Mouse (Mus musculus) Muller cell, postnatal 12 days (primary cell): ENCODE data around the gene Supt3.

ENCODE experiments used
- DNase-seq: peaks from one replicate; pipeline ENCODE4 v3.0.0-alpha.2; 2015; ENCODE audit errors: inconsistent ontology term

Supt3 gene

DNA sequence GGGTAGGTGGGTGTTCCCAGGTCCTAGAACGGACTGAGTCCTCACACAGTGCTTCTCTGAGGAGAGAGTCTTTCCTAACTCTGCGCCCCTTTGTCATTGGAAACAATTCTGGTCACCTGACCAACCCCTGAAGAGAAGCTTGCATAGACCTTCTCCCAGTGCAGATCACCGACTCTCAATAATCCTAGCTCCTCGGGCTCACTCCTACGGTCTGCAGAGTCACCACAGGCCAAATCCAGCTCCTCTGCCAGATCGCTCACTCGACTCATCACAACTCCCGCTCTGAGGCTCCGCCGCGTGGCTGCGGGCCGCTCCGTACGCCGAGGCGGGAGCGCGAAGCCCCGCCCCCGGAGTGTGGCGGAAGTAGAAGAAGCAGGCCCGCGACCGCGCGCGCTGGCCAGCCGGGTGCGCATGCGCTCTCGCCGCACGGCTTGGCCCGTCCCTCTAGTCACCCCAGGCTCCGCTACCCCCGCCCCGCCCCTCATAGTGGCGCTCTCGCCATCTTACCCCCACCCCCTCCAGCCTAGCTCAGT is at the start of gene Supt3:
Gene Supt3 (plus strand): TSS at position 415 of the 533 bp plus-strand sequence.
- peak; percentile 98 for DNase-seq

DNA sequence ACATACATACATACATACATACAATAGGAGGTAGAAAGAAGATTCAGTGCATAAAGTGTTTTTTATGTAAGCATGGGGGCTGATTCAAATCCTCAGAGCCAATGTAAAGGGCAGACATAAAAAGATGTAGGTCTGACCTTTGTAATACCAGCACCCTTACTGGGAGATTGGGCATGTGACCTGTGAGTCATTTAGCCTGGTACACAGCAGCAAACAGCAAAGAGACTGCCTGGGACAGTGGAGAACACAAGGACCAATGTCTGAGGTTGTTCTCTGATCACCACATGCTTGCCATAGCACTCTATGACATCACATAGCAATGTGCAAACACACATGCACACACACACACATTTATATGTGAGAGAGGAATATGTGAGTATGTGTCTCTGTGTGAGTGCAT is 49.3 kb upstream of the Supt3 start:
- DNase-seq, result no peak

DNA sequence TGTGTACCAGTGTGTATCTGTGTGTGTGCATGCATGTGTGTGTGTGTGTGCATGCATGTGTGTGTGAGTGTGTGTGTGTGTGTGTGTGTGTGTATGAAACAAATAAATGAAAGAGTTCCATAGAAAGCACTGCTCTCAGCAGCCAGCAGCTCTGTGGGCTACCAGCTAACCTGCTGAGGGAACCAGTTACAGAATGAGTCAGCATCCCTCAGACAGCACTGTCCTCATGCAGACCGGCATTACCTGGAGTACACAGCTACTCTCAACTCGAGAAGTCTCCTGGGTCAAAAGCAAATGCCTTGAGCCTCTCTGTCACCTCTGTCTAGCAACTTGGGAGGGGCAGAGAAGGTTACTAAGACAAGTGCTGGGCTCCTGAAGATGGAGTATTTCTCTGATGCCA is 48.5 kb upstream of the Supt3 start:
- DNase-seq, result no peak

DNA sequence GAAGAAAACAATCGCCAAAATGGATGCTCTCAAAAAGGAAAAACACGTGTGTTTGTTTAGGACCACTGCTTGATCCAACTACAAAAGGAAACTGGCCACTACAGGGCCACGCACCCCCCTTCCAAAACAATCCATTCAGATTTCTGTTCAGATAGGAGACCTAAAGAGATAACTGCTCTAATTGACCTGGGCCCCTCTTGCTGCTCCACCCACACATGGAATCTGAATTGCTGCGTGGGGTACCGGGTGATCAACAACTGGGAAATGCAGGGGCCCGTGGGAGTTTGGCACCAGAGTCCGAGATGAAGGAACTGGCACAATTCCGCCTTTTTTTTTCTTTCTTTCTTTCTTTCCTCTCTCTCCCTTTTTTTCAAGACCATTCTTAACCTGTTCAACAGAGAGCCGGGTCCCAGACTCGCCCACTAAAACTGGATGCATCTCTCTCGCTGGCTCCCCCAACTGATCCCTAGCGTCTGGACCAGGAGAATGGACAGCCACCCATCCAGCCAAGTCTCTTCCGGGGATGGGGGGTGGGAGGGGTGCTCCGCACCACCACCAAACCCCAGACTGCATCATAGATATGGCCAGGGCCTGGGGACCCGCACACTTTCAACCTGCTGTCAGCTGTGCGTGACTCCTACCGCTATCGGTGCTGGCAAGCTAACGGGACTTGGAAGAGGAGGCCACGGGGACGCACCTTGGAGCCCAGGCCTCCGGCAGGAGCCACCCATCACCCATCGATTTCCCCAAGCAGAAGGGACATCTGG is 43.2 kb upstream of the Supt3 start:
- DNase-seq, result peak; percentile 69

DNA sequence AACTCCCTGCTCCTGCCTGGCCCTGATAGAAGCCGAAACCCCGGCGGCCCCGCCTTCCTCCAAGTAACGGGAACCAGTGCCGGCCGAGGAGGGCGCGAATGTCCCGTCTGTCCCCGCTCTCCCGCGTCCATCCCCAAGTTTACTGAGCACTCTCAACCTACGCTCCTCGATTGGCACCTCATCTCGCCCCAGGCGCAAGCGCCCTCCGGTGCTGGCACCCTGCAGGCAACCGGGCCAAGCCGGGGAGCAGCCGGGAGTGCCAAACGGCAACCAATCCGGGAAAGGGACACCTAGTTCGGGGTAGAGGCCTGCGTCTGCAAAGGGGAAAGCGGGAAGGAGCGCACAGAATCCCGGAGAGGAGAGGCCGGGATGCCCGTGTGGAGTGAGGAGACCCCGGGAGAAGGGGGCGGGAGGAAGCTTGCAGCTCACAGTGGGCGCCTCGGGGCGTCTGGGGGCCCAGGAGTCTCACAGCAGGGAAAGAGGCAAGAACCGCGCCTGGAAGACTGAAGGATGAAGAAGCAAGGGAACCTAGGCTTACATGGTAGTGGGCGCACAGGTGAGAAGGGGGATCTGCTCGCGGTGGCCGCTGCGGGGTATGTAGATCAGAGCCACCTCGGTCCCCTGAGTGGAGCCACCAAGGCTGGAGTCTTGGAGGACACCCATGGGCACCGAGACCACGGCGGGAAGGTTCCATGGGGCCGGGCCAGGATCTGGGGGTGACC is 42.3 kb upstream of the Supt3 start:
- peak; percentile 82 for DNase-seq

DNA sequence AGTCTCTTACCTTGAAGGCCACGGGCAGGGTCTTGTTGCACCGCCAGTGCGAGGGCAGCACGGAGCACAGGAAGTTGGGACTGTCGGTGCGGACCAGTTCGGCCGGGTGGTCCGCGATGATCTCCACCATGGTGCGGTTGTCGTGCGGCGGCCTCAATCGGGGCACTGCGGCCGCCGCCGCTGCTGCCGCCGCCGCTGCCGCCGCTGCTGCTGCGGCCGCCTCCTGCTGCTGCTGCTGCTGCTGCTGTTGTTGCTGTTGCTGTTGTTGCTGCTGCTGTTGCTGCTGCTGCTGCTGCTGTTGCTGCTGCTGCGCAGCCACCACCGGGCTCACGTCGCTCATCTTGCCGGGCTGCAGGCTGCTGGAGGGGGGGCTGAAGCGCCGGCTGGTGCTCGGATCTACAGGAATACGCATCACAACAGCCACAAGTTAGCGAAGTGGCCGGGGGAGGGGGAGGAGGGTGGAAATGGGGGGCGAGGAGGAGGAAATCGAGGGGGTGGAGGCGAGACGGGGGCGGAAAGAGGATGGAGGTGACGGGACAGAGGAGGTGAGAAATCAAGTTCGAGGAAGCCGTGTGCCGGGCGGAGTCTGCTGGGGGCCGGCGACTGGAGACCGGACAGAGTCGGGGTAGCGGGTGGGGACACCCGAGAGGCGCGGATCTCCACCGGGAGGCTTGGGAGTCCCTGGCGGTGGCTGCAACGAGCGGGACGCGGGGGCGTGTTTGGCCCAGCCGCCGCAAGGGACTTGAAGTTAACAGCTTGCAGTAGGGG is 41.5 kb upstream of the Supt3 start:
- peak; percentile 84 for DNase-seq

DNA sequence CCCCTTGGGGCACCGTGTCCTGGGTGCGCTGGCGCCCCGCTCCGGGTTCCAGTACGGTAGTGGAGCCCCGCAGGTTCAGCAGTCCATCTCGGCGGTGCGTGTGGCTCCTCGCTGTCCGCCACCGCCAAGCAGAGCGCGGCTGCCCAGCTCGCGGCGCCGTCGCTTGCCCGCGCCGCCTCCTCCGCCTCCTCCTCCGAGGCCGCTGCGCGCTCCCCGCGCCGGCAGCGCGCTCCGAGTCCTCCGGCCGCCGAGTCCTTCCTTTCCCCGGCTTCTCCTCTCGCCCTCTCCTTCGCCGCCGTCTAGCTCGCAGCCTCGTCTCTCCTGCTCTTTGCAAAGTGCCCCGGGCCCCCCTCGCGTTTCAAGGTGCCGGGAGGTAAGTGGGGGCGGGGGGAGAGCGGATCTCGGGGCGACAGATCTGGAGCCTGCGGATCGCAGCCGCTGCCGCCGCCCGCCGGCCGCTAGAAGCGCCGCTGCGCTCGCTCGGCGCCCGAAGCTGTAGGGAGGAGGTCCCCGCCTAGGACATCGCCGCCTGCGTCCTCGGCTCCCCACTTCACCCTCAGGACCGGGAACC is 40.9 kb upstream of the Supt3 start:
- DNase-seq, result peak; percentile 88

DNA sequence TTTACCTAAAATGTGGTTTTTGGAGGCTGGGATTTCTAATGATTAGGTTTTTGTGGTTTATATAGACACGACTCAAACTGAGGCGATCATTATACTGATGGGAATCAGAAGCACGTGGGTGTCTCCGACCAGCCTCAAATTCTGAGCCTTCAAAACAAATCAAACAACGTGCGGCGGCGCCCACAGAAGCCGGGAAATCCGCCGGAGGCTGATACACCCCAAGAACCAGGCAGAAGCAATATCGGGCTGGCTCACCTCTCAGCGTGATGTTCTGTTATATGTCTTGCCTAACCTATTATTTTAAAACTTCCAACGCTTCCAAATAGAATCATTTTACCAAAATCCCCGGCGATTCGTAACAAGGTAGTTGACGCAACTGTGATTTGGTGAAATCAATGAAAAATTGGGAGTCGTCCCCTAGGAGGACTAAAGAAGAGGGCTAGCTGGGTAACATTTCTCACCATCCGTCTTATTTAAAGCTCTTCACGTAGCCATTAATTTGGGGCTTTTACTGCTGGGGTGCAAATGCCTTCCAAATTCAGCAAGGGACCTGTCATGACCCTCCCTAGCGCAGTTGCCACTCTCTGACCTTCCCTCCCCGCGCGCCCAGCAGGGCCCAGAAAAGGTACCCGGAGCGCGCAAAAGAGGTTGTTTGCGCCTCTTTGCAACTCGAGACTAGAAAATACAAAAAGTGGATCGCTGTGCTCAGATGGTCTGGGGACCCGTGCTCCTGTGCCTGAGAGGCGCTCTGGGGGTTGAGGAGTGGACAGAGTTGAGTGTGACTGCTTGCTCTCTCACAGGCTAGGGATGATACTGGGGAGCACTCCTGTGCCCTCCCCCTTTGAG is 39.5 kb upstream of the Supt3 start:
- peak; percentile 54 for DNase-seq

DNA sequence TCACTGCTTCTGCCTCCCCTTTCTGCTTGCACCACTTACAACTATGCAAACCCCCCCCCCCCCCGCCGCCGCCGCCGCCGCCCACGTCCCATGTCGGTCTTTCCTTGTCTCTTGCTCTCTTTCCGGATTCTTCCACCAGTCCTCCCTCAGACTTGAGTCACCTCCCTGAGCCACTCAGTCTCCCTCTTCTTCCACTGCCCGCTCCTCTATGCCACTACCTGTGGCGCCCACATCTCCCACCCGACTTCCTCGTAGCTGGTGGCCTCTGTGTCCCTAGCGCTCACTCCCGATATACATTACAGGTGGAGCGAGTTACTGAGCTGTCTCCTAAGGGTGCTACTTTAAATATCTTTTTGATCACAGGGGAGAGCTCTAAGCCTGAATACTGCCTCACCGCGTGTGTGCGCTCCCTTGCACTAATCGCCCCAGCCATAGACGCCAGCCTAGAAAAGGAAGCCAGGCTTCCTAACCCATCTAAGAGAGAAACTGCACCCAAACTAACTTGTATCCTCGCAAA is 38.8 kb upstream of the Supt3 start:
- DNase-seq, result peak; percentile 78

DNA sequence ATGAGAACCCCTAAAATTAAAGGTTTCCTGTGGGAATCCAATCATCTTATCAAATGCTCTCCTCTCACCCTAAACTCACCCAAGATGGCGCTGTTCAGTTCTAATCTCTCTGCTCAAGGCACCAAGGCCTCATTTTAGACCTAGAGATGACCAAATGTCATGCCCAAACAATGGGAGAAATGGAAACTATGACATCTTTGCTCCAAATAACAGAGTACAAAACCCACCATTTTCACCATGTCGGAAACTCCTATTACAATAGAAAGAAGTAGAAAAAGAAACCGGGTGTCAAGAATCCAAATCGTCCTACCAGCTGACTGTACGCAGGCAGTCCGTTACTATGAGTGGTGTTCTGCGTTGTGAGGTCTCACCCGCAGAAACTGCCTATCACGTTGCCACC is 34.7 kb upstream of the Supt3 start:
- DNase-seq, result no peak

DNA sequence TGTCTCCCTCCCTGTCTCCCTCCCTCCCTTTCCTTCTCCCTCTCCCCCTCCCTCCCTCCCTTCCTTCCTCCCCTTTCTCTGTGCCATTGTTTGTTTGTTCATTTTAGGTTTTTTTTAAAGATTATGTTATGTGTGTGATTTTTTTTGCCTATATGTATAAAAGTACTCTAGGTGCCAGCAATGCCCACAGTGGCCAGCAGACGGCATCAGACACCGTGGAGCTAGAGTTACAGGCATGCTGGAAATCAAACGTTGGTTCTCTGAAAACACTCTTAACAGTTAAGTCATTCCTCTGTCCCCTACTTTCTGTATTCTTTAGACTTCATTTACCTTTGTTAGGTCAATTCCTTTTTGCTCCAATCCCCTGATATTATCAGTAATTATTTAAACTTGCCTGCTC is 33.2 kb upstream of the Supt3 start:
- no peak for DNase-seq

DNA sequence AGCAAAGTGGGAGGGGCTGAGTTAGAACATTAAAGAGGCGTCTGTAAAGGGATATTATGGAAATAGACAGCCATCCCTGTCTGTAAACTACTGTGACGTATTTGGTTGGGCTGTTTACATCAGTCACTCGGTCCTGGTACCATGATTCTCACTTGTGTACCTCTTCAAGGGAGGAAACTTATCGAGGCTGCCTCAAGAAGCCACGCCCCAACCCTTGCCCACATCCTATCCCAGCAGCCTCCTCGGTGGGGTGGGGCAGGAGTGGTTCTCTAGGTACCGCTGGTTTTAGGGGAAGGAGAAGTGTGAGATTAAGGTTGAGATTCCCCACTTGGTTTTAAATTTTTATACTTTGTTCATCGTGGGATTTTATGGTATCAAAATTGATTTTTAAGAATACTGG is 31.6 kb upstream of the Supt3 start:
- no peak for DNase-seq

DNA sequence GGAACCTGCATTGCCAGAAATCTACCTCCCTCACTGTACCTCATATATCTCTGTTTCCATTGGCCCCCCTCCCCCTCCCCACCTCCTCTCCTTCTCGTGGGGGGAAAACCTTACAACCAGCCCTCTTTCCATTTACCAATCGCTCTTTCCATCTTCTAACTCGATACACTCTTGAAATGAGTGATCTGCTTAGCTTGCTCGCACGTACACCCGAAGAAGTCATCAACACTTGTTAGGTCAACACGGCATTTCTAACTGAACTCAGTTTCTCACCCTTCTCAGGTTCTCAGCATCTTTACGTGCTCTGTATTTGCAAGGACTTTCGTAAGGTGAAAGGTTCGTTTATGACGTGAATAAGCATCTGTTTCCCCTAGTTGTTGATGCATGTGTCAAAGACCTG is 10.6 kb upstream of the Supt3 start:
- DNase-seq, result no peak

DNA sequence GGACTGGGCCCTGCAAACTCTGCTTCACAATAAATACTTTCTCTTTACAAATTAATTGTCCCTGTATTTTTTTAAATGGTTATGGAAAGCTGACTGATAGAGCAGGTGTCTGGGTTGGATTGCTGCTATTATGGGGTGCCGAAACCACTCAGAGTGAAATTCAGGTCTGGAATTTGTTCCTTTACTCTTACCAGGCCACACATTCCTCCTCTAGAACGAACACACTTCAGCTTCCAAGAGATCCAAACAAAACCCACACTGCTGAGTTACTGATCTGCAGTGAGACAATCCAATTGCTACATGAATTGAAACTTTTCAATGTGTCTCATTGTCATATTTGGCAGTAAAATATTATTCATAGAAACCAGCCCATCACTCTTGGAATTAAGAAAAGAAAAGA is 10.0 kb upstream of the Supt3 start:
- DNase-seq, result peak; percentile 55

DNA sequence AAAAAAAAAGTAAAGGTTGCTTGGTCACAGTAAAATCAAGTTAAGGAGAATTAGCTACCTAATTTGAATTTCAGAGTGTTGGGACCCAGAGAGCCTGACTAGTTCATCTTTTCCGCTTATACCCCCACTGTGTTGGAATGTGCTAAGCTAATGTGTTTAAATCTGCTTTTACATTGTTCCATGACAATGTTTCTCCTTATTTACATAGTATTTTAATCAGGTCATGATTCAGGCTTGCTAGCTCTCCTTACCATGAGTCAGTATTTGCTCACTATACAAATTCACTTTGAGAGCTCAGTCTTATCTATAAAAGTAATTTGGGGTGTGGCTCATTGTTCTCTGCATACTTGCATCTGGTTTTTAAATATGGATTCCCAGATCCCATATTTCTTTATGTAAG is 9.6 kb upstream of the Supt3 start:
- DNase-seq, result peak; percentile 40

DNA sequence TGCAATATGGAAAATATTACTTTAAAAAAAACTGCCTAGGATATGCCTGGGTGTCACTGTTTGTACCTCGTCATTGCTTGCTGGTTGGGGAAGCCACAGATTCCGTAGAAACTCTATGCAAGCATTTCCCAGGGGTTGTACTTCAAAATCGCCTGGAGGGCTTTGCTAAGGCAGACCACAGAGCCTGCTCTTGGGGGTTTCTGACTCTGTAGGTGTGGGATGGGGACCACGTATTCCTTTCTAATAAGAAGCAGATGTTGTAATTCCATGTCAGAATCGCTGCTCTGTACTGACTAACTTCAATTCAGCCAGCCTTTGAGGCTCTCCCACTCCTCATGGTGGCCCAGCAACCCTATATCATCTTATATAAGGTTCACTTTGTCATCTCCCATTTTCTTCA is 8.4 kb upstream of the Supt3 start:
- no peak for DNase-seq

DNA sequence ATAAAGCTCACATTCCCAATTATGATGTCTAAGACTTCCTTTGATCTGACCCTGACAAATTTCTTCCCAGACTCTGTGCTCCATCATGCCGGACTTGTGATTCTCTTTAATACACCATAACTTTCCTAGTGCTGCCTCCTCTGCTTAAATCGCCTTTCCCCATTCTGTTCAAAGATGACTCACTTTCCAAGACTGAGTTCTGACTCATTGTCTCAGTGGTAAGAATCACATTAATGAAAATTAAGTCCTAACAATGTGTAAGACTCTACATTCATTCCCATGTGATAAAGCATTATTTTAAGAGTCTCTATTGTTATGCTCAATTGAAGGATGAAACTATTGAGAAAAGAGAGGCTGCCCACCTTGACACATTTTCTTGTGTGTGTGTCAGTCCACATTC is 6.1 kb upstream of the Supt3 start:
- DNase-seq, result peak; percentile 68

DNA sequence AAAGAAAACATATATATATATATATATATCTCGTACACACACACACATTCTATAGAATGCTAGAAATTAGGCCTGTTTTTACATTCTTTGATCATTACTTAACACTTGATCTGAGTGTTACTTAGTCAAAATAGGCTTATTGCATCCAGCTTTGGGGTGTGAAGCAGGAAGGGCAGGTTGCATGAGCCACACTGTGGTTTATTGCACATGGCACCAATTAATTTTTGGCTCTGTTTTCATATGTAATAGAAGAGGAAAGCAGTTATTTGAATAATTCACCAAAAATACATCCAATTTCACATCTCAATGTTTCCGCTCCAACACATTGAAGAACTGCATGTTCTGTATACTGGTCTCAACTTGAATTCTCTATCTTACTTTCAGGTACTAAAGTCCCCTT is 4.4 kb upstream of the Supt3 start:
- DNase-seq, result no peak

DNA sequence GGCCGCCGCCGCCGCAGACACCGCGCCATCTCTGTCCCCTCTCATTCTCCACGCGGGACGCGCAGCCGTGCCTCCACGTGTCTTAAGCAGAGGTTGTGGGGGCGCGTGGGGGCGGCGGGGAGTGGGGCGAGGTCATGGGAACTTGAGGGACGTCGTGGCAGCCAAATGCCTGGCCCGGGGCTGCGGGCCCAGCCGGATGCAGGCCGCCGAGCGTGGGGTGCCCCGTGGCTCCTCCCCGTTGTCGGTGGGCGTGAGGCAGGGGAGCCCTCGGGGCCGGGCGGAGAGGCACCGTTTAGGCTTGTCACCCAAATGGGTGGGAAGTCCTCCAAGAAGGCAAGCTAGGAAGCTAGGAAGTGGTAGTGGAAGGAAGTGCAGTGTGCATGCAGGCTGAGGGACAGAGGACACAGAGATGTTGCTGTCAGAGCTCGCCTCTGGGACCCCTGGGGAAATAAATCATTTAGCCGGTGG is 419 bp downstream of the Supt3 start:
- DNase-seq, result peak; percentile 88

DNA sequence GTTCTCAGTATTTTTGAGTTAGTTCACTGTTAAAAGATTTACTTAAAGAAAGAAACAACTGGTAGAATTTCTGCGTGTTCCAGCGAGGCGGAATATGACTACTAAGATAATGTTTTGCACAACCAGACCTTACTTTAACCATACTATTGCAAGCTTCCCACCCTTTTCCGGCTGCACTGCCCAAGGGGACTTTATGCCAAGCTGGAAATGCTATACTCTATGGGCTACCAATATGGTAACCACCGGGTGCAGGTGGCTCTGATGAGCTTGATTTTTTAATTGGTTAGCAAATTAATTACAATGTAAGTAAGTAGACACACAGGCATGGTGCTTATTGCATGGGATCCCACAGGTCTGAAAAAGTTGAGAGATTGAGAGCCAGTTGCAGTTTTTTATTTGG is 1.2 kb downstream of the Supt3 start:
- no peak for DNase-seq

DNA sequence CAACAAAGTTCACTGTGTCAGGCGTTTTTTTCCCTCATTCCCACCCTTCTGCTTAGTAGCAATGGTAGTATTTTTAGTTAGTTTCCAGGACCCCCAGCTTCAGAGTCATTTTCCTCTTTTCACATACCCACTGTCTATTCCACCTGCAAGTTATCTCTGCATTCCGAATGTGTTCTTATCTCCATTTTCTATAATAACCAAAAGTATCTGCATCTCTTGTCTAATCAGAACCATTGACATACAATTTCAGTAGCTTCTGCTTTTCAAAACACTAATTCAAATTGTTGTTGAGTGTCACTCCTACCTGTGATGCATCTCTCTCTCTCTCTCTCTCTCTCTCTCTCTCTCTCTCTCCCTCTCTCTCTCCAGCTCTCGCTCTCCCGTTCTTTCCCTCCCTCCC is 3.4 kb downstream of the Supt3 start:
- no peak for DNase-seq
